Mouse (Mus musculus) cerebellum, postnatal 25 days (tissue): Measurements from ENCODE around the gene Dgki.

Source experiments
- DNase-seq, 2 experiments: peaks; one replicate each; pipeline ENCODE4 v3.0.0; 2021; ENCODE audit warnings: mixed read lengths in 2 of 2

Gene Dgki

DNA sequence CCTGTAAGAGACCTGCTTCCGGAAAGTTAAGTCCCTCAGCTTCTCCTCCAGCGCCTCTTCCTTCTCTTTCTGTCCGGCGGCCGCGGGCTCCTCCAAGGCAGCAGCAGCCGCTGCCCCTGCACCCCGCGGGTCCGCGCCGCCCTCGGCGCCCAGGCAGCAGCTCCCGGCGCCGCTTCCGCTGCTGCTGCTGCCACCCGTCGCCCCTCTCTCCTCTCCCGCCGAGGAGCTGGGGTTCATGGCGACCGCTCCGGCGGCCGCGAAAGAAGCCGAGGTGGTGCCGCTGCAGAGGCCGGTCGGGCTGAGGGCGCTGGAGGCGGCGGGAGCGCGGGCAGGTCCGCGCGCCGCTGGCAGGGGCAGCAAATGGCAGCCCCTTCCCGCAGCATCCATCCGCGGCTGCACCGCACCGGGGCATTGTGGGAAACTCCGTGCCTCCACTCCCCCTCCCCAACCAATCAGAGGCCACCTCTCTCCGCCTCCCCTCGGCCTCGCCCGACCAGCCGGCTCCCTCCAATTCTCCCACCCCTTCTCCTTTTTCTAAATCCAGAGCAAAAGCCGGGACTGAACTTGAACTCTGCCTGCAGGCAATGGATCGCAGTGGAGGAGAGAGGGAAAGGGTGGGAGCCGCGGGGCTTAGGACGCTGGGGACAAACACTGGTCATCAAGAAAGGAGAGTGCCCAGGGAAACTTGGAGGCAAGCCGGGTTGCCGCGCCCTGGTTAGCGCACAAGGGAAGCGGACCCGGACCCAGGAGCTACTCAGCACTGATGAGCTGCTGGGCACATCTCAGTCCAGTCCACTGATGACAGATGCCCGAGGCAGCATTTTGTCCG lies at the start of gene Dgki:
Dgki (minus strand) TSS at position 623 of the 829 bp plus-strand sequence.
- peak; percentile 86 to 88 for DNase-seq

DNA sequence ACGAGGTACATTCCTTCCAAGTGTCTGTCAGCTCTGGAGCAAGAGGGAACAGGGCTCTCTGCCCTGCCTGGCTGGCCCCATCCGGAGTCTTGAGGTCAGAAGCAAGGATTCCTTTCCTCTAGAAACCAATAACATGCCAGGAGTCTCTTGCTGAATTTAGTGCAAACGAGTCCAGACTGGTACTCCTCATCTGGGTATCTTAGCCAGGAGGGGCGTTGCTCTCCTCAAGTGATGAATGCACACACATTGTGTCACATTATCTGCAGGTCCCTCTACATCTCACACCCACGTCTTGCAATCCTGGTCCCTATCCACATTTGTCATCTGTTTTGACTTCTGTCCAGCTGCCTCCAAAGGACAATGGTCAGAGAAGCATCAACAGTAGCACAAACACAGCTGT lies 47.6 kb upstream of the Dgki start:
- no peak for DNase-seq

DNA sequence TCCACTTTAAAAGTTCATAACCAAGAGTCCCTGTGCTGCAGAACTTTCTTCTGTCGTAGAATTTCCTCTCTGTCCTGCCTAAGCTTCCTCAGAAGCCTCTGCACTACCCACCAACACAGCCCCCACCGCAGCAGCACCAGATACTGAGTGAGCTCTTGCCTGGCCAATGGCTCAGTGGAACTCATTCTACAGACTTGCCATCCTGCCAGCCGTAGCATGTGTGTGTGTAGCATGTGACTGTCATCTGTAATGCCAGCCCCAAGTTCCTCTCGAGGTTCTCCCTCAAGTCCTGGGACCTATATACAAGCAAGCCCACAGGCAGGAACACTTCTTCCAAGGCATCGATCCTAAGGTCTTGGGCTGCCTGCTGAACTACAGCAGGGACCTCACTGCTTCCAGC lies 38.1 kb upstream of the Dgki start:
- DNase-seq = peak in 1 of 2 experiments; percentile 2

DNA sequence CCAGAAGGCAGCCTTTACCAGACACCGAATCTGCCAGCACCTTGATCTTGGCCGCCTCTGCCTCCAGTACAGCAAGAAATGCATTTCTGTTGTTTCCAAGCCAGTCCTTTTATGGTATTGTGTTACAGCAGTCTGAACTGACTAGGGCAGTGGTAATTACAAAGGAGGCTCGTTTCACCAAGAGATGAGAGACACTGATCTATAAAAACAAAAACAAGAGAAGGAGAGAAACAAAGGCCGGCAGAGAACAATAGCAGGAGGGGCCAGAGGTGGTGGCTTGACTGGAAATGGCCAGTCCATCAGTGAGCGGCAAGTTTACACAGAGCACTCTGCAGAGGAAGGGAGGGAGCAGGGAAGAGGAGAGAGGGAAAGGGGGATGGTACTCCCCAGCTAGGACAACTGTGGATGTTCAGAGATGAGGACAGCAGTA lies 36.9 kb upstream of the Dgki start:
- no peak for DNase-seq

DNA sequence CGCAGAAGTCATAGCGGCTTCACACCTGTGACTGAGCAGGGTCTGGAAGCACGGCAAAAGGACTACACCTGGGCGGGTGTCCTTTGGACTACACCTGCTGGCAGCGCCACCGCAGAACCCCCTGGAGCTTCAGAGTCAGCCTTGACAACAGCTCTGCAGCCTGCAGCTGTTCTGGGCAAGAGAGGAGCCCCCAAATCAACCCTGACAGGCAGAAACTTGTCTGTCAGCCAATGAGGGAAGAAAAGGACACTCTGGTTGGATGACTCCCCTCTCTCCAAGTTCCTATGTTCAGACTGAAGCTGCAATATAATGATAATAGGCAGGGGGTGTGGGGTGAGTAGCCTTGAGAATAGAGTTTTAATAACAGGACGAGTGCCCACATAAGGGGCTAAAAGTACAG lies 36.4 kb upstream of the Dgki start:
- no peak for DNase-seq

DNA sequence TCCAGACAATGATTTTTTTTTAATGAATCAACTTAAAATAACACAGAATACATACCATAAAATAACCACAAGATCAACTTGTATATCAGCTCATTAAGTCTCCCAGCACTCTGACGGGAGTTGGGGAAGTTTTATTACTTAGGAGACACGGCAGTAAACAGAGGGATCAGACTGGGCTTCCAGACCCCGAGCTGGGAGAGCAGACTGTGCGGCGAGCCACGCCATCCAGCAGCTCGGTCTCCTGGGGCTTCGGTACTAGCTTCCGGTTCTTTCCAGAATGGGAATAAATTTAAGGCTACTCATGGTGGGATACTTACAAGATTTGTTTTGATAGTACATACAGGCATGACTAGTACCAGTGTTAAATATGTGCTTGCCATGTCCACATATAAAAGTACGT lies 32.9 kb upstream of the Dgki start:
- DNase-seq = no peak

DNA sequence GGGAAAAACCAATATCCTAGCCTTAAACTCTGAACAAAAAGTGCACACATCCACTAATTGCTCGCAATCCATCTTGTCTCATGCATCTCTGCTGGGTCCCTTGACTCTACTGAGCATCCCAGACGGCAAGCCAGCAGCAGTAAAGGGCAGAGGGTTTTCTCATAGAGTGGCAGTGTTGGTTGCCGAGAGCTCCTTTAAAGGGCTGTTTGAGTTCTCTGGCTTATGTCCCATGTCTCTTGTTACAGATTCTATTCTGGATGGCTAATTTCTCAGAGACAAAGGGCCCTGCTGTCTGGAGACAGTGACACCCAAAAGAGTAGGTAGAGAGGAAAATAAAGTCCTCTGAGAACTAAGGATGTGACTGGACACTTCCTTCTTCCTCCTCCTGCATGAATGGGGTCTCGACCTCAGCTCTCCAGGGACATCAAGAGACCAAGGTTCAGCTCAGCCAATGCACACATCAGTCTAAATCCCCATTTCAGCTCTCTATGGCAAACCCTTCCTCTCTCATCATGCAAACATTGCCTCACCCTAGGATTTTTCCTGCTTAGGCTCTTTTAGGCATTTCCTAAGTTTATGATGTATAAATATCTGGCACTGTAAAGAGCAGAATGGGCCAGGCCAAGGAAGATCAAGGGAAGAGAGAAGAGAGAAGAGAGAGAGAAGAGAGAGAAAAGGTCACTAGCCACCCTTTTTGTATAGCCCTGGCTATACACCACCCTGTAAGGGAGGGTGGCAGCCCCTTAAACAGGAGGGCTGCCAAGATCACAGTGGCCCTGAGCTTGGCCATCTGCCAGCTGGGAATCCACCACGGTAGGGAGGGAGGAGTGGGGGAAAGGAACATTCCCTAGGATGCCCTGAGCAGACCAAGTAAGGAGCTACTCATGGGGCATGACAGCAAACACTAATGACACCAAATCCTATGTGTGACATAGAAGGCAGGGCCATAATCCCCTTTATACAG lies 30.2 kb upstream of the Dgki start:
- DNase-seq = peak in 1 of 2 experiments; percentile 30

DNA sequence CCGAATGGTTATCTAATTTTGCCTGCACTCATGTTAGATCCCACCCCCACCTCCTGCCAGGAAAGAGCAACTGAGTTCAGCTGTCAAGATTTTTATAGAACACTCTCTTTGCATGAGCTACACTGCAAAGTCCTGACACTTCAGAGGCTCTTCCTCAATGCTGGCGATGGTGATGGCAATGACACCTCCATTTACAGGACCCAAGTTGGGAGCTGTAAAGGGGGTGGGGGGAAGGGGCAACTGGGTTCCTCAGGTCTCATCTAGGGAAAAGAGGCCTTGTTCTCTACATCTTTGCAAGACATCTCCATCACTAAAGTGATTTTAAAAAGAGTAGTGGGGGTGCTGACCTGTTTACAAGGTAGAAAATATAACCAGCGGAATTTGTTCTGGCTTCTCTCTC lies 29.4 kb upstream of the Dgki start:
- no peak for DNase-seq

DNA sequence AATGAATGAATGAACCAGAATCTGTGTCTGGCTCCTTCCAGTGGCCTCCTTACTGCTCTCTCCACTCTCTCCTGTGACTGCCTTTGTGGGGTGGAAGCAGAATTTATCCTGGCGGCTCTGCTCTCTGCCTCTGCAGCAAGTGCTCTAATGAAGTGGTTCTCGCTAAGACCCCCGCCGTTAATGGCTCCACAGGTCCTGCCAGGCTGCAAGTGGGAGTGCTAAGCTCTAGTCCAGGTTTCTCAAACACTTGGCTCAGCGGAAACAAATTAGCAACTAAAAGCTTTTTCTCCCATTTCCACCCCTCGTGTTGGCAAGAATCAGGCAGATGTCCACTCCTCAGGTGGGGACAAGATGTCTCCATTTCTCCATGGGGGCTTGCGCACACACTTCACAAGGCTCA lies 28.7 kb upstream of the Dgki start:
- DNase-seq = no peak

DNA sequence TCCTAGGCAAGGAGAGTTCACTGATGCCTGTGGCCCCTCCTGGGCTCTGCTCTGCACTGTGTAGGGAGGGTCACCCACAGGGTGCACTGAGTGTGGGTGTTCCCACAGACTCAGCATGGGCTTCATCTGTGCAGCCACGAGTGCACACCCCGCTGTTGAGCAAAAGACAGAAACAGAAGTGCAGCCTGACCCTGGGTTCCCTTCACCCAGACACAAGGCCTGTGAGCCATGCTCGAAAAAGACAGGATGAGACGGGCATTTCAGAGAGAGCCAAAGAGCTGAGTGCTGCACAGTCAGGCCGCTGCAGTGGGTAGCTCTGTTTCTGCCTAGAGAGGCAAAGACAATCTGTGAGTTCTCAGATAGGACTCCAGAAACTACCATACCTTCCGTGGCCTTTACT lies 27.5 kb upstream of the Dgki start:
- DNase-seq = no peak

DNA sequence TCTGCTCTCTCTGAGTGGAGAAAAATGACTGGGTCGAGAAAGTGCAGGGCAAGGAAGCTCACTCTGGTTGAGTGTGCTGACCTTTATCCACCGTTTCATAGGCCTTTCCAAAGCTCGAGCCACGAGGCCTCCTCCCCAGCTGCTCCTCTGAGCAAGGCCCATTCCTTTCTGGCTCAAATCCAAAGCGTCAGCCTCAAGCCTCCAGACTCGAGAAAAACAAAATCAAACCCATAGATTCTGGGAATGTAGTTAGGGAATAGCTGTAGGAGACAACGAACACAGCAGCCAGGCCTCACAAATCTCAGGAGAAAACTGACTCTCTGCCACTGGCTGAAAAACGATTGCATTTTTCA lies 26.6 kb upstream of the Dgki start:
- peak in 1 of 2 experiments; percentile 34 for DNase-seq

DNA sequence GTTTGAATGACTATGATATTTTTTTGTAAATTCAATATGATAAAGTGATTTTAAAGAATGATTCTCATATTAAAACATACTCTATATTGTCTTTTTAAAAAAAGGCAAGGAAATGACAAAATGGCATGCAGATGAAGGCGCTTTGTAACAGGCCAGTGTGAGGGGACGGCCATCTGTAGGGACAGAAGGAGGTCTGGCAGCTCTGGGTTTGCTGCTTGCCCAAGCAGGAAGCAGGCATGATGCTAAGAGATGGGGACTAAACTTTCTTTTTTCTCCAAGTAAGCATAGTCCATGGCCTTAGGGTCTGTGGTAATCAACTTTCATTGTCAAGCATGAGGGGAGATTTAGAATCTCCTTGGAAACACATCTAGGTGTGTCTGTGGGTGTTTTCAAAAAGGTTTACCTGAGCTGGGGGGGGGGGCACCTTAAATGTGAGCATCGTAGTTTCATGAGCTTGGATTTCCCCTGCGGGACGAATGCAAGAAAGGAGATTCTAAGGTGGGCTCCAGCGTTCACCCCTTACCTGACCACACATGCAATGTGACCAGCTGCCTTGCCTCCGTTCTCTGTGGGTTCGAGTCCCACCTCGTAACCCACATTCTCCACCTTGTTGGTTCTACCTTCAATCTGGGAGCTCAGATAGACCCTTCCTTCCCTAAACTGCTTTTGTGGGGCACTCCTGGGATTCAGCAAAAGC lies 26.1 kb upstream of the Dgki start:
- peak; percentile 32 to 50 for DNase-seq

DNA sequence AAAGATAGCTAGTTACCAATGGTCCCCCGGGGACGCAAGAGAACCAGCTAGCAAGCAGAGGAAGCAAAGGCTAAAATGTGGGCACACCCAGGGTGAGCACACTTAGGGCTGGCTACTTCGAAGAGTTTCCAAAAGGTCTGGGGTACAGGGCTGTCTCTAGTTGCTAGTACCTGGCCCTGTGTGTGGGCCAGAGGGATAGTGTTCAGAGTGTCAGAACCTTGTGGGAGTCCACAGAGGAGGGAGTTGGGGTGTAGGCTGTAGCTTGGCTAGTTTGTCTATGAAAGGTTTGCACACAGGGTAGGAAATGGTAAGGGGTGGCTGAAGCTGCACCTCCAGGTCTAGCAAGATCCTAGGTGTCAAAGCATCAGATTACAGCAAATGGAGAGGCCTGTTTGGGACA lies 25.1 kb upstream of the Dgki start:
- DNase-seq = no peak

DNA sequence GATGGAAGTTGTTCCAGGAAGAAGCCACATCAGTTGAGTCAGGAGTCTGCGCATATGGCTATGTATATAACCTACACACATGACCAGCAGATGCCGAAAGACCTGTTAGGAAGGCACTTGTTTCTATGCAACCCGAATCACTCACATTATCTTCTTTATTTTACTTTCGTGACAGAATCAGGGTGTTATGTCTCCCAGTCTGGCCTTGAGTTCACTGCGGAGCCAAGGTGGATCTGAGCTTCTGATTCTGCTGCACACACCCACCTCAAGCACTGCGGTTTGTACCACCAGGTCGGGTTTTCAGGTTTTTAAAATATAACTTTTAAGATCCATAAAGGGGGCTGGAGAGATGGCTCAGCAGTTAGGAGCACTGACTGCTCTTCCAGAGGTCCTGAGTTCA lies 22.7 kb upstream of the Dgki start:
- DNase-seq = no peak

DNA sequence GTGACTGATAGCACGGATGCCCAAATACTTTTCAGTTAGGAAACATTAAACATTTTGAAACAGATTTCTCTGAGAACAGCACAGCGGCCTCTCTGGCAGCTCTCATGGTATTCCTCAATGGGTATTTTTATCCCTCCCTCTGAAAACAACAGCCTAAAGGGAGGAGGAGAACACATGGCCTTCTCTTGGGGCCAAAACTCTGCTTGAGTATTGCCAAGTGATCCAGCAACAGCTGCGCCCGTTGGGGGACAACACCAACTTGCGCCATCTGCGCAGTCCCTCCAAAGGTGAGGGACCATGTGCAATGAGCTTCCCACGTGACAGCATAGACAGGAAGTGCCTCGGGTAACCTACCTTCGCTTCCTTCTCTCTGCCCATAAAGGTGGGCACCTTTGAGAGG lies 22.1 kb upstream of the Dgki start:
- no peak for DNase-seq

DNA sequence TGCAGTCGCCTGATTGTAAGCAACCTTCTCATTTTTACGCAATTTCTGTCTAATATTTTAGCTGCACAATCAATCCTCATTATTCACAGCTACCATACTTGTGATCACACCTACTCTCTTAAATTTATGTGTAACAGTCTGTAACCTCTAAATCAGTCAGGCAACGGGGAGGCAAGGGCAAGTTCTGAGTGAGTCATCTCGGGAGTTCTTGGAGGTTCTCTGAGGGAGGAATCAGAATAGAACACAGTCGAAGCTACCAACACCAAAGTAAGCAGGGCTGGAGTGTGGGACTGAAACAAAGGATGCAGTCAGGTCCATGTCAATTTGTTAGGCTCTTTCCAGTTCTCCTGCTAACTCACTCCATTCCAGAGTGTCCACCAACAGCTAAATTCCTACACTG lies 17.9 kb upstream of the Dgki start:
- DNase-seq = no peak

DNA sequence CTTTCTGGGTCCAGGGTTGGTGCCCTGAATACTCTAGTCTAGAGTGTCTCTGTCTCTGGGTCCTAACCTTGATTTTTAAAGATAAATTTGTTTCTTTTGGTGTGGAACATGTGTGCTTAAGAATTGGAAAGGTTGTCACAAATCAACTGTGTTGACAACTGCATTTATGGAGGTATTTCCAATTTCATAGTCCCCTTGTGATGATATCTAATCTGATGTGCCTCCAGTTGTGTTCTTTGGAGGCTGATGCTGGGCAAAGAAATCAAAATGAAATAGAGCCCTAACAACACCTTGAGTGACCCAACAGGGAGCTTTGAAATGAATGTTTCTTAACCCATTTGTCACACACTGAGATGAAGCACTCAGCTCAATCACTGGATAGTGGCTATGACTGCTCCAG lies 15.5 kb upstream of the Dgki start:
- DNase-seq = no peak

DNA sequence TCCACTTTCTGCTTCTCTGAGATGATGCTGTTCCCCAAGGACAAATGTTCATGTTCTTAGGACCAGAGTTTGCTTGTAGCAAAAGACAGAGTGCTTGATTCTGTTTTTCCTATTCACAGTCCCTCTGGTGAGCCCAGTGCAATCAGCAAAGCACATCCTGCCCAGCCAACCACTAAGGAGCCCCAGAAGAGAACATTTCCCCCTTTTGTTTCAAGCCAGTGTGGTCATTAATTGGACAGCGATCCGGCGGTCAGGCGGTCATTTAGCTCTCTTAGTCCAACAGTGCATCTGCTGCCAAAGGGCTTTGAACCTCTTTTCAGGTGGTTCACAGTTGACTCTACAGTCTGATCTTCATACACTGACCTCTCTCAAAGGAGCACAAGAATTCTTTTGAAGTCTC lies 10.6 kb upstream of the Dgki start:
- DNase-seq = no peak

DNA sequence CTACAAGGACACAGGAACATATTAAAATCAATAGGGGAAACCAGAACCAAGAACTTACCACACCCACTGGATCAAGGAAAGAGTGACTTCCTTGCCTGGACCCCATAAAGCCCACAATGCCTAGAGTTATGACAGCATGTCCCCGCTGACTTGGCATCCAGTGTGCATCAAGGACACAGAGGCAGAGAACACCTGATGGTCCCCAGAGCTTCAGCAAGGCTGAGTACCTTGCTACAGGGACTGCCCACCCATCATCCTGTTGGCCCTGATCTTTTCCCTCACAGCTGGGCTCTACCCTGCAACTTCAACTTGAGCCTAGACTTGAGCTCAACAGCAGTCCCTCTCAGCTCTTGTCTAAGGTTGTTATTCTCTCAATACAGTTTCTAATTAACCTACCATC lies 6.6 kb upstream of the Dgki start:
- DNase-seq = no peak

DNA sequence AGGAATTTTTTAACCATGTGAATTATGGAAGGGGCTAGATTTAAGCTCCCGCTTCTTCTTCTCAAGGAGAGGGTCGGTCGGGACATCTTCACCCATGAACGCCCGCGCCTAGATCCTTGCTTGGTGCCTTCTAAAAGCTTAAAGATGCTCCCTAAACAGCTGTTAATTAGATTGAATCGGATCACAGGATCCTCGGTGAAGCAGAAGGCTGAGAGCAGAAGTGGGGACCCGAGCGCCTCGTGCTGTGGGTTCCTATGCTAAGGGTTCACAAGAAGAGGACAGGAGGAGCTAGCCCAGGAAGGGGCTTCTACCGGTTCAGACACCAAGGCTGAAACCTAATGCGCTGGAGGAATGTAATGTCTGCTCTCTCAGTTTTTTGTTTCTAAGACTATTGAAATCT lies 508 bp upstream of the Dgki start:
- peak in 1 of 2 experiments; percentile 41 for DNase-seq

DNA sequence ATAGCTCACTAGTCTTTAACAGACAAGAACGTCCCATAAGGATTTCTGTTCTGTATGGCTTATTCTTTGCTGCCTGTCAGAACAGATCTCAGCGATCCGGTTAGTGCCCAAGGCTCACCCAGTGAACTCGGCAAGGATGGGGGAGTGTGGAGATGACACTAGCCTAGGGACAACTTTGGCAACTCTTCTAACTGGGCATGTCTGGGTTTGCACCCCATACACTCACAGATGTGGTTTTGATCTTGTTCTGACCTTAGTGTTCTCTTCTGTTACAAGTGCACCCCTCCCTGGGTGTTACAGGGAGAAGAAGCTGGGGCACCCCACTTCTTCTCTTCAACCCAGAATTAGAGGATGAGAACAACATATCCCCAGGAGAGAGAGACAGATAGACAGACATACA lies 1.0 kb downstream of the Dgki start:
- DNase-seq = peak; percentile 15 to 23

DNA sequence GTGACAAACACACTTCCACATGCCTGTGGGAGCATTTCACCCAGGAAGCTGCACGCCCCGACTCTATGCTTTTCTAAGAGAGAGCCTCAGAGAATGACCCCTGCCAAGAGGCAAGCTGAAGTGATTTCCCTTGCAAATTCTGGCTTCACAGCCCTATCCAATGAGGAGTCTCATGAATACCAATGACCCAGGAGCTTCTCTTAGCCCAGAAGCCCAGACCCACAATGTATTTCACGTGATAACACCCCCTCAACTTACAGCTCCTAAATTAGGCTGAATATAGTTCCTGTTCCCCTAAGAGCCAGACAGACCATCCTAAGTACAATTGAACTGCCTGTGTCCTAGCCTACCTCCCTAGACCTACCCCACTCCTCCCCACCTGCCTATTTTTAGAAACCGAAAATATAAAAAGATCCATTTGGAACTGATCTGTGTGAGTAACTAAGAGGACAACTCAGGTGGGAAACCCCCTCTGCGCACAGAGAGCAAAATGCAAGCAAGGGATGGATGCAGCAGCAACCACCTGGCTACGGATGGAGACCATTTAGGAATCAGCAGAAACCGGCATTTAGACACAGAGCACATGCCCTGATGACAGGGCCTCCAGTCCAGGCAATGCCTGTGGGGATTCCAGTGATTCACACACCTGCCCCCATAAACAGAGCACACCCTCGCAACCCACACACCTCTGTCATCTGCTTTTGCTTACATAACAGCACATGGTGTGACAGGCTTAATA lies 2.1 kb downstream of the Dgki start:
- peak; percentile 20 to 27 for DNase-seq

DNA sequence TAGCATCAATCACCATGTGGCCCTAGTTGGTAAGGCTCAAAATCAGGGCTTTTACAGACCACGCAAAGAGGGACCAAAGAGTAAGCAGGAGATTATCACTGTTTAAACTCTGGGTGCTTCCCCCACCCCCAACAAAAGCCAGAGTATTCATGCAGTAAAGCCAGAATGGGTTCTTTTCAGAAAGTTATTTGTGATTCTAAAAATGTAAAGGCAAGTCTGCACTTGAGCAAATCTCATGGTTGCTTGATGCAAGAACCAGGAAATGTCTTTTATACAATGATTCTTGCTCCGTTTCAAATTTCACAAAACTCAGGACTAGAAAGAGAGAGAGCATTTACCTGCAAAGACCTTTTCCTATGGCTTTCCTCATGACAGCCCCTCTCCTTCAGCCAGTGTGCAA lies 7.9 kb downstream of the Dgki start:
- DNase-seq = no peak
